Mouse (Mus musculus) R1 (cell line): ENCODE data around the gene Jph2.

Experiments used
- DNase-seq: peaks from one replicate; pipeline ENCODE4 v3.0.0-alpha.2; 2018; ENCODE audit warnings: low read depth, low spot score

Jph2 gene

DNA sequence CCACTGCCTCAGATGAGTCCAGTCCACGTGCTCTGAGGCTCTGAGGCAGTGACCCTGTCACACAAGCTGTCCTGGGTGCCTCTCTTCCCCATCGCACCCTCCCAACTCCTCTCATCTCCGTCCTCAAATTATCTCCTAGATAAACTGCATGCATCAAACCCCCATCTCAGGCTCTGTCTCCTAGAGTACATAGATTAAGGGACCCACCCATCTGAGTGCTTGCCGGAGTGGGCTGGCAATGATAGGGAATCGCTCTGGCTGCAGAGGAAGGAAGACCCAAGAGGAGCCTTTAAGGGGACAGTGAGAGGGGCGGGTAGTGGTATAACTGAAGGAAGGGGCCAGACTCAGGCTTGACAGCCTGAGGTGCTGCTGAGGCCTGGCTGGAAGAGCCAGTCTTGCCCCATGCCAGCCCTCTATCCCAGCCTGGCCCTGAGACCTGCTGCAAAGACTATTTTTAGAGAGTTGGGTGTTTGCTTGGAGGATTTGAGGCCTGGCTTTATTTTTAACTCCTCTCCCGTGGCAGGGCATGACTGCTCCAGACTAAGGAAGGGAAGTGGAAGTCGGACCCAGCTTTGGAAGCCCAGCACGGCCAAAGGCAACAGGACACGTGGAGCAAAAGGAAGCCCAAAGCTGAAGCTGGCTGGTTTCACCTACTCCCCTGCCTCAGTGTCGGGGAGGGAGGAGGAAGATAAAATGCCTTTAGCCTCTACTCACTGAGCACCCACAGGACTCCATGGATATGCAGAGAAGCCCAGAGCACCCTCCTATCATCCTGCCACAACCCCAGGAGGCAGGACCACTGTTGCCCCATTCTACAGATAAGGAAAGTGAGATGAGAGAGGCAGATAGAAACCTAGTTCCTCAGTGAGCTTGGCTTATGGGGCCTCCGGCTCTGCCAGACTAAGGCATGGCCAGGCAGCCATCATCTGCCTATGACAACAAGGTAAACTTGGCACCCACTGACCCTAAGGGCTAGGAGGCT is 34.6 kb downstream of the Jph2 start:
- DNase-seq, result no peak

DNA sequence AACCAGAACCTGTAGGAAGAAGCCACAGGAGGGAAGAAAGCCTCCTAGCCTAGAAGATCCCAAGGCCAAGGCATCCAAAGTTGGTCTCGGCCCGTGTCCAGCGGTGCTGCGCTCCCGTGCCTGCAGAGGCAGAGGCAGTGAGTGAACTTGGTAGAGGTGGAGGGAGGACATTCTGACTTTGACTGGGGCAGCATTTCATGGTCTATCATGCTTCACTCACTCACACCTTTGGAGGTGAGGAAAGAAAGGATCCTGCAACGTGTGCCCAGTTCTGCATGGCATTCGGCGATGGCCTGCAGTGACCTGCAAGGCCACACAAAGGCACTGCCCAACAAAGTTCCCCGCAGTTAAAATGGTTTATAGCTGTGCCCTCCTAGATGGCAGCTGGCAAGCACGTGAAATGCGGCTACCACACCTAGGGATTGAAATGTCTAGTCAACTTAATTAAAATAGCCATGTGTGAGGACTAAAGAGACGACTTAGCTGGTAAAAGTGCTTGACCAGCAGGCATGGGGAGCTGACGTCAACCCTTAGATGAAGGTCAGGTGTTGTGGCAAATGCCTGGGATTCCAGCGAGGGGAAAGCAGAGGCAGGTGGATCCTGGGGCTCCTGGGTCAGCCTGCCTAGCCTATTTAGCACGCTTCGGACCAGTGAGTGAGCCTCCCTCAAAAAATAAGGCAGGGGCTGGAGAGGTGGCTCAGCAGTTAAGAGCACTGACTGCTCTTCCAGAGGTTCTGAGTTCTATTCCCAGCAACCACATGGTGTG is 36.8 kb downstream of the Jph2 start:
- no peak for DNase-seq

DNA sequence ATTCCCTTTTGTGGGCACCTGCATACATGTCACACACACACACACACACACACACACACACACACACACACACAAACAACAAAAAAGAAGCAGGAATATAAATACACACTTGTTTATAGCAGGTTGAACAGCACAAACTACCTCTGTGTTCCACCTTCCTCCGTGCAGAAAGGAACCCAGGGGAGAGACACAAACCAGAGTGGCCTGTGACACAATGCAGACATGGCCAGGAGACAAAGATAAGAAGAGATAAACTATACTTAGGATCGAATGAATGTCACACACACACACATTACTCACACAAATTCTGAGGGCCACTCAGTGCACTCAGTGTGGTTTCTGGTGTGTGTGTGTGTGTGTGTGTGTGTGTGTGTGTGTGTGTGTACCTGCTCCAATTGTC is 38.5 kb downstream of the Jph2 start:
- DNase-seq, result no peak

DNA sequence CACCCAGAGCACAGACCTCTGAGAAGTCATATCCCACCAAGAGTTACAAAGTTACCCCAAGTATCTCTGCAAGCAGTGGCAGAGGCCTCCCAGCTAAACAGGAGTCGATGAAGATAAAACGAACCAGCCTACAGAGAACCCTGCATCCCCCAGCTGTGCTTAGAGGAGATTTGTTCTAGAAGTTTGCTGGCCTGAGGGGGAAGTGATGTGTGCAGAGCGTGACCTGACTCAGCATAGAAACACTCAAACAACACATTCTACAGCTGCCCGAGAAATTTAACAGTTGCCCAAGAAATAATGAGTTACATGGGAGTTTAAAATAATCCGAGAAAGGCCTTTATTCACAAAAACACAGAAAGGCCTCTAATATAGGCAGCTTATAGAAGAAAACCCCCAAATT is 39.1 kb downstream of the Jph2 start:
- no peak for DNase-seq

DNA sequence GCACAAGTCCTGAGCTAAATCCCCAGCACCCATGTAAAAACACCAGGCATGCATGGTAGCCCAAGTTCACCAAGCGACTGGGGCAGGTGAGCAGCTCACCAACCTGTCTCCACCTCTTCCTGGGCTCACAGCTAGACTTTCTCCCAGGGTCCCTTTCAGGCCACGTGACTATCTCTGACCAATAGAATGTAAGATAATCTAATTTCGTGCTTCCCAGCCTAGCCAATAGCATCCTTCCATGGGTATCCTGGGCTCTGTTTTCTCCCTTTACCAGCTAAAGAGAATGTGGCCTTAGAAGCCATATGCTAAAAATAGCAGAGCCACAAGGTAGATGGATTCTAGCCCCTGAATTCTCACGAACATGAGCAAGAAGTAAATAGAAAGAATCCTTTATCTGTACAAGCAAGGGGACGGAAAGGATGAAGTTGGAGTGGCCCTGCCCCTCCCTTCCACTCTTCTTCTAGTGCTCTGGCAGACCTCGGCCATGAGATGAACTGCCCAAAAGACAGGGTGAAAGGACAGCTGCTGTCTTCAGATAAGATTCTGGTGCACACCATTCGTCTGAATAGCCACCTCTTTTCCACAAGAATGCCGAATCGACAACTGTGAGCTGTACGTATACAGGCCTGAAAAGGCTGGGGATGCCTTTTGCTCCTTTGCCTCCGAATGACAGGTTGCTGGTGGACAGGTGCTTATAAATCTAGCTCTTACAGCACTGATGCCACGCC is 41.5 kb downstream of the Jph2 start:
- peak; percentile 77 for DNase-seq

DNA sequence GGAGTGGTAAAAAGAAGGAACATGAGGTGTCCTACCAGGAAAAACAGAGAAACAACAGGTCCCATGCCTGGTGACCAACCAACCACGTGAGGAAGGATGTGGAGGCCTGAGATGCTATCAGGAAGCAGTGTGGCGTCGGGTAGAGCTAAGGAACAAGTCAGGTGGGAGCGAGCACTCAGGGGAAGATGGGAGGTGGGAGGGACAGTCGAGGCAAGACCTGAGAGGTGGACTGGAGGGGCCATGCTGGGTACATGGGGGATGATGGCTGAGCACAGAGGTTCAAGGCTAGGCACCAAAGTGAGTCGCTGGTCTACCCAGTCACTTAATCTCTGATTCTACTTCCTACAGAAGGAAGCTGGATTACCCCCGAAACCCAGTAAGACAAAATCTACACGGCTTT is 42.1 kb downstream of the Jph2 start:
- DNase-seq, result no peak

DNA sequence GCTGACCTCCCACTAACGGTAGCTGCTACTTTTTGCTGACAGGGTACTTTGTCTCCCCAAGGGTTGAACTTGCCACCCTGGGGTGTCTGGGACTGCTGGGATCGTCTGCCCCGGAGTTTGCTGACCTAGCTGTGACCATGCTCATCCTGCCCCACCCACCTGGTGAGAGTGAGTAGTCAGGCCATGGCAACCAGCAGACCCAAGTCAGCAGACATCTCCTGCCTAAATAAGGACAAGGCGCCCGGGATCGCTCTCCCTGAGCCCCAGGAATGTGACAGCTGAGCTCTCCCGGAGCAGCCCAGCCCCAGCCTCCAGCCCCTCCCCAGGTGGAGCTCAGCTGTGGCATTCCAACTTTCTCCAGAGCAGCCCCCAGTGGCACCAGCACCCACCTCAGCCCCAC is 44.1 kb downstream of the Jph2 start:
- DNase-seq, result peak; percentile 66

DNA sequence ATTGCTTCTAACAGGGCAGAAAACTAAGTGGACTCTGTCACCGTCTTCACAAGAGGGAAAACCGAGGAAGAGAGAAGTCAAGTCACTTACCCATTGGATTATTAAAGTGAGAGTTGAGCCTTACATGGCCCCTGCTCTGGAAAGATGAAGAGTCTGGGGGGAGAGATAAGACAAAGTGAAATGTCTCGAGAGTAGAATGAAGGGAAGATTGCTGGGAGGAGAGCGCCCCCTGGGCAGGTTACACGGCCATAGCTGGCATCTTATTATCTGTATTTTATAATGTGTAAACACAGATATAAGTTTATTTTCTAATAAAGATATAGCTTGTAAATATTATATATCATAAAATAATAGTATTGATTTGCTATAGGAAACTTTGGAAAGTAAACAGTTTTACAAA is 47.4 kb downstream of the Jph2 start:
- DNase-seq, result no peak

DNA sequence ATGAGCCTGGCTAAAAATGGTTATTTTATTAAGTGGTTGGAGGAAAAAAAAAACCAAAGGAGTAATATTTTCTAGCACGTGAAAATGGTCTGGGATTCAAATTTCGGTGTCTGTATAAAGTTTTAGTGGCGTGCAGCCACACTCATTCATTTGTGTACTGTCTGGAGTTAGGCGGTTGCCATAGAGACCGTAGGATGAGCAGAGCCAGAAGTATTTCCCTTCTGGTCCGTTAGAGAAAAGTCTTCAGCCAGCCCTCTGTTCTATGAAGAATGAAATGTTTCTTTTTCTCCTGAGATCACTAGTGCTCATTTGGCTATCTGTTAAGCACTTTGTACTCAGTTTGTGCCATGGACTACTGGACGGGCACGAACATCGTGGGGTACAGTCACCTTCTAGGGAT is 48.4 kb downstream of the Jph2 start:
- DNase-seq, result no peak

DNA sequence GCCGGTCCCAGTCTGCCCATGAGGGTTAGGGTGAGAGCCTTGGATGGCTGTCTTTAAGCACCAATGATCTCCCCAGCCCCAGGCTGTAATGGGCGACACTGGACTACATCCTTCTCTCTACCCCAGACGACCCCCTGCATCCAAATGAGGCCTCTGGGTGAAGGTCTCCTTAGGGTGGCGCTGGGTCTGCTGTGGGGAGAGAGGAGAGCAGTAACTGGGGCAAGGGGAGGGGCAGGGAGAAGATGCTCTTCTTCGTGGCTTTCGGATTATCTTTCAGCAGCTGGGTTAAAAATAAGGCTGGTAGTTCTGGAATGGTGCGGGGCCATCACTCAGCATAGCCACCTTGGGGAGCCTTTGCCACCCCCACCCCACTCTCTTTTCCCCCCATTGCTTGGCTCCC is 49.1 kb downstream of the Jph2 start:
- no peak for DNase-seq

DNA sequence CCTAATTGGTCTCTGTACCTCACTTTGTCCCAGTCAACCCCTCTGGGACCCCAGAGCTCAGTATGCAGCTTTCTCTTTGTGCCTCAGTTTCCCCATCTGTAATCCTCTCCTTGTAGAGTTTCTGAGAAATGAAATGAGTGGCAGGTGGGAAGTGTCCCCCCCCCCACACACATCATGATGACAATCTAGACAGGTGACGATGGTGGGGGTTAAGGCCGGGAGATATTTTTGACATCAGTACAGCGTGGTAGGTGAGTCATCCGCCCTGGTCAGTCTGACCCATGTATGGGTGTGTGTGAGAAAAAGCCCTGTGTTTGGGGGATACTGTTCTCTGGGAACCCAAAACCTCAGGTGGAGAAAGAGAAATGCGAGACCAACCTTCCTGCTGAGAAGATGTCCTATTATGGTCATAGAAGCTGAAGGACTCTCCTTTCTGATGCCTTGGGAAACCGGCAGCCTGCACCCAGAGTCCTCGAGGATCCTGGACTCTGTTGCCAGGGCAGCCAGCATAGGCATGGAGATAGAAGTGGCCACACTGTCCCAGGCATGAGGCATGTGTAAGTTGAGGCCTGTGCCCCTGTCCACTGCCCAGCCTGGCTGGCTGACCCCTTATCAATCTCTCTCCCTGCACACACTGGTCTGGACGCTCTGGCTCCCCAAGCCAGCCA is 50.1 kb downstream of the Jph2 start:
- no peak for DNase-seq

DNA sequence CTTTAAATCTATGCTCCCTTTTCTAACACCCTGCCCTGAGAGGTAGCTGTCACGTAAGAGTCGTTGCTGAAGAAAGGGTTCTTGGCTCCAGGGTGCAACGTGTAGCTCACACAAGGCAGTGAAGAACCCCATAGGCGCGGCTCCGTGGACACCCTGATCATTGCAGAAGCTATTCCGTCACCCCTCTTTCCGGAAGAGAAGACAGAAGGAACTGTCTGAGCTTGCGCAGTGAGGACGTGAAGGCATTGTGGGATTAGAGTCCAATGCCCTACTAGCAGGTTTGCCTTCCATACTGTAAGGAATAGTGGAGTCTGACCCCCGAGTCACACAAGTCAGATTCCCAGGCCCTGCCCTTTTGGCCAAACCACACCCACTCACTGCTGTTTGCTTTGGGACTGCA is 51.3 kb downstream of the Jph2 start:
- peak; percentile 70 for DNase-seq

DNA sequence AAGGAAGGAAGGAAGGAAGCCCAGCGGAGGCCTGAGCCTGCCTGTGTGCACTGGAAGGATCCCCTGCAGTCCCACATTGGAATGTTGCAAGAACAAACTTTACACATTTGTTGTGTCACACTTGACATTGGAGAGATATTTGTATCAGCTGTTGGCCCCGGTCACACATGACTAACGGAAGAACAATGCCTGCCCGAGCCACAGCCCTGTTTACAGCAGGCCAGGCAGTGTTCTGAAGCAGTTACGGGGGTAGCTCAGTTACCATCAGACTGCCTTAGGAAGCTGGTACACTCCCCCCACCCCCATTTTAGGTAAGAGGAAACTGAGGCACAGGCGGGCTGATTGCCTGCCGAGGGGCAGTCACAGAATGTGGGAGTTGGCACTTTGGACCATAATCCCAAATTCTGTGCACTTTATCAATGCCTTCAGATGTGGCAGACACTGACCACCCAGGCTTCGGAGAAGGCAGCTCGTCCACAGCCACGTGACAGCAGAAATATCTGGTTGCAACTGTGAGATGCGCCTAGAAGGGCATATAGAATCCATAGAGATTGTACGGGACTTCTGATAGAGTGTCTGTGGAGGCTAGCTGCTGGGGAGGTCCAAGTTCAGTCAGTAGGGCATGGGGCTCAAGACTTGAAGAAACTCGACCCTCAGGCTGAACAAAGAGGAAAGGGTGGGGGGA is 52.7 kb downstream of the Jph2 start:
- DNase-seq, result no peak

DNA sequence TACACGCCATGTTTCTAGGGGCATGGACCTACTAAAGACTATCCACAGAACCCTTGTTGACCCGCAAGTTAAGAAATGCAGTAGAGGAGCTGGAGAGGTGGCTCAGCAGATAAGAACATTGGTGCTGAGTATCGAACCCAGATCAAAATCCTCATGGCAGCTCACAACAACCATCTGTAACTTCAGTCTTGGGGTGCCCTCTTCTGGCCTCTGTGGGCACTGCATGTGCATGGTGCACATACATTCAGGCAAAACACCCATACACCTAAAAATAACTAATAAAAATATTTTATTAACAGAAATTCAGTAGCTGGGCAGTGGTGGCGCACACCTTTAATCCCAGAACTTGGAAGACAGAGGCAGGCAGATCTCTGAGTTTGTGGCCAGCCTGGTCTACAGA is 54.1 kb downstream of the Jph2 start:
- DNase-seq, result peak; percentile 74

DNA sequence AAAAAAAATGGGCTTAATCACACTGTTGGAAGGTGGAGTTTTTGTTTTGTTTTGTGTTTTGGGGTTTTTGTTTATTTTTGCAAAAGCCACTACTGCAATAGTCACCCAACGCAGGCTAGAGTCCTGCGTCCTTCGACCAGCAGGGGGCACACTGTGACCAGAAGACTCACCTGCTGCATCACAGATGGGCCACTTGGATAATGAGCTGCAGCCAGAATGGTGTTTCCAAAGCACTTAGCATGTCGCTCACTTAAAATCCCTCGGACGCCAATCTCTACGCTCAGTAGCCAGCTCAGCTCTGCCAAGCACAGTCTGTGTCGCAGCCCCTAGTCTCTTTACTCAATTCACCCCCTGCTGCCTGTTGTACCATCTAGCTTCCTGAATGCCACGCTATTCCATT is 57.5 kb downstream of the Jph2 start:
- DNase-seq, result peak; percentile 74

DNA sequence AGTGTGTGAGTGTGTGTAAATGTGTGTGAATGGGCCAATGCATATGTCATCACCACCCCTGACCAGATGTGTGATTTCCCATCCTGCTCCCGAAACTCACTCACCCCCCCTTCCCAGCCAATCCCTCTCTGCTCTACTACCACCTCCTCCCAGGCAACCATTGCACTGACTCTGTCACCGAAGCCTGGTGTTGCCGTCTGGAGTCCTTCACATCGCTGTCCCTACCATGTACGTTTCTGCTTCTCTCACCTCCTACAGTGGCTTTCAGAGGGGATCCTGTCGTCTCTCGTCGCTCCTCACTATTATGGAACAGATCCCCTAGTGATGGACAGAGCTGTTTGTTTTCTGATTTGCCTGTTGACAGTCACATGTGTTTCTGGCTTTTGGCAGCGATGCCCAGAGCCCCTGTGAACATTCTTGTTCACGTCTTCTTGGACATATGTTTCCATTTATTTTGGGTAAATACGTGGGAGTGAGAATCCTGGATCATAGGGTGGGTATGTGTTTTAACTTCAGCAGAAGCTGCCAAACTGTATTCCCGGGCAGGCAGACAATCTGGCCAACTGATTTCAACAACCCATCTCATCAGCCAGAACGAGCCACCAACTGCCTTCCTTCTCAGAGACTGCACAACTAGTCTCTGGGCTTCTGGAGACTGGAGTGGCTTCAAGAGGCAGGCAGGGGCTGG is 65.3 kb downstream of the Jph2 start:
- no peak for DNase-seq

DNA sequence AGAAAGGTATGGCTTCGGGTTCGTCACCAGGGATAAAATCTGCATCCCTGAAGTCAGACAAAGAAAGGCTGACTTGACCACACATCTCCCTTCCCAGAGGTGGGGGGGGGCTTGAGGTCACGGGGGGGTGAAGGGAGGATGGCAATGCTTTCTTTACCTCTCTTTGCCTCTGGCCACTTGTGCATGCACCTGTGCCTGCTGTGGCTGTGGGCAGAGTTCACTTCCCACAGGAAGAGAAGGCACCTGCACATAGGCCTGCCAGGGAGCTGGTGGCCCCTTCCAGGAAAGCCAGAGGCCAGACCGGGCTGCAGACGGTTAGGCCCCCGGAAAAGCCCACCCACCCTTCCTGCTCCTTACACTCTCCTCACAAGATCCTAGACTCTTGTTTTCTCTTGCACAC is 66.4 kb downstream of the Jph2 start:
- no peak for DNase-seq

DNA sequence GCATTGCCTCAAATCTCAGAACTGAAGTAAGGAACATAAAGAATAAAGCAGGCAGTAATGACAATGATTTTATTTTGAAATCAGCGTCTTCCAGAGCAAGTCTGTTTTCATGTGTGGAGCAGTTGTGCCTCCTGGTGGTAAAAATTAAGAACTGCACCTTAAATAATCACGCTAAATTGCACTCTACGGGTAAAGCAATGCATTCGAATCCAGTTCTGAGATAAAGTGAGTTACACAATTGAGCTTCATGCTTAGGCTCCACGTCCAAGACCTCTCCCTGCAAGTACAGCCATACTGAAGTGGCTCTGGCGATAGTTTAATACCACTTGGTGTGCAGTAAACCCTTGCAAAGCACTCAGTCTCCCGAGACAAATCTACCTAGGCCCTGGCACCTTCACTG is 67.1 kb downstream of the Jph2 start:
- DNase-seq, result peak; percentile 65

DNA sequence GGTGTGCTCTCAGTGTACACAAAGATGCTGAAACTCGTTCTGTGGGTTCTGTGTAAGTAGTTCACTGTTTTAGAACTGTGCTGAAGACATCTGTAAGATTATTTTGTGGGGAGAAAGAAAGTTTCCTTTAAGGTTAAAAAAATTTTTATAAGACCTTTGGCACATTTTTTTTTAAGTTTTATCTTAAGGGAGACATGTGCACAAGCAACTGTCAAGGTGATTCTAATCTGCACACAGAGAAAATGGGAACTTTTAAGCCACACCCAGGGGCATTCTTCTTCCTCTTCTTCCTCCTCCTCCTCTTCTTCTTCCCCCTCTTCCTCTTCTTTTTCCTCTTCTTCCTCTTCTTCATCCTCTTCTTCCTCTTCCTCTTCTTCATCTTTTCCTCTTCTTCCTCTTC is 74.6 kb downstream of the Jph2 start:
- DNase-seq, result no peak

DNA sequence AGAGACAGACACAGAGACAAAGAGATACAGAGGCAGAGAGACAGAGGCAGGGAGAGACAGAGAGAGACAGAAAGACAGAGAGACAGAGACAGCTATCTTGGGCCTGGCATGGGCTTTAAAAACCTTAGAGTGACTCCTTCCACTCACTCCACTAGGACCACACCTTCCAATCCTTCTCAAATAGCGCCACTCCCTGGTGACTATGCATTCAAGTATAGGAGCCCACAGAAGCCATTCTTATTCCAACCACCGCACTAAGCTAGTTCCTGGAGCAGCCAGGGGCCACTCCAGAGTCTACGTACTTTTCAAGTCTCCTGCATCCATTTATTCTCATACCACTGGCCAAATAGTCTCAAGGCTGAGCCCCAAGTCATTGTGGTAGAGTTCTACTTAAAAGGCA is 79.0 kb downstream of the Jph2 start:
- DNase-seq, result peak; percentile 58
